Mouse (Mus musculus) bone marrow macrophage, adult 2 months (primary cell): ENCODE results near the gene Ifit1bl1.

Experiments
- CTCF ChIP-seq: IDR thresholded peaks from 2 replicates; pipeline ENCODE4 v1.5.1; 2012; ENCODE audit warnings: low read depth, mild to moderate bottlenecking, low read length, moderate library complexity
- POLR2A ChIP-seq: IDR thresholded peaks from 2 replicates; pipeline ENCODE4 v1.6.1; 2012; ENCODE audit warnings: mild to moderate bottlenecking, low read depth, low read length, borderline replicate concordance

DNA sequence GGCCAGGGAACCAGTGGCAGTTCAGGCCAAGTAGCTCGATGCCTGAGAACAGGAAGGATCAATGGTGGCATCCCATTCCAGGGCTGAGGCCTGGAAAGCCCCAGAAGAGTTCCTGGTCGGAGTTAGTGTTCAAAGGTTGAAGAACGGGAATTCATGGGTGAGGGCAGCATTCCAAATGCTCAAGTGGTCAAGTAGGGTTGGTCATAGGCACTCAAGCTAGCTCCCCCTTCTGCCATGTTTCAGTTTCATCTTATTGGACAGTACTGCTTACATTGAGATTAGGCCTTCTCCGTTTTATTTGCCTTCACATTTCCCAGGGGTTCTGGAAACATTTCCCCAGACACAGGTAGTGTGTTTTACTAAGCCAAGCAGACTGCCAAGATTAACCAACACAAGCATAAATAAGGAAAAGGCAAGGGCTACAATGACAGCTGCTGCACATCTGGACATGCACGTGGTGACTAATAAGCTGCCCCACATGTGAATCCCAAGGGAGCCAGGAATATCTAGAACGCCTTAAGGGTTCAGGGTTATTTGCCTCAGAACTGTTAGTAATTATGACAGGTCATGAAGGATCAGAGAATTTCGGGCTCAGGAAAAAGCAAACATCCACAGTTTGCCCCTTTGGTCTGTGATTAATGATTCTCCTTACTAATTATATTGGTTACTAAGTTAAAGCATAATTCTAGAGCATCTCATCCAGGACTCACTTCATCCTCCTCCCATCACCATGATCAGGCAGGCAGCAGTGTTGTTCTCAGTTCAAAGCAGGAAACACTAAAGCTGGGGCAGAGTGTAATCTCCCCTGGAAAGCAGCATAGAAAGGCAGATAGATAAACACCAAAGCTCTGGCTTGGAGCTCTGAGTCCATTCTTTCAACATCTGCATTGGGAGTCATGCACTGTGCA lies 32.5 kb downstream of the Ifit1bl1 start:
- TF ChIP-seq CTCF: no peak
- no peak for TF ChIP-seq POLR2A
